ENCODE assay signal across 8 mouse cellular contexts in genomic region chr11:50227226-50227625, GRCm38 (mm10). TPM values are rescaled to one million over a fixed set of nuclear protein-coding genes. Genes with fewer than 3 reads are reported as not detected.
DNase-seq lines count a peak whose midpoint lies in the region; ATAC-seq lines count a peak whose summit lies in the region.

No protein-coding gene starts in this region.

- H3K9ac ChIP-seq in lung, embryonic 16.5 days (ENCODE audit: low read length) = peak overlapping the region; percentile 13; the same call in 1 of the 2 replicates
- H3K9ac ChIP-seq in stomach, embryonic 14.5 days (replicated peaks; ENCODE audit: low read depth, low read length) = no peak overlapping the region

- peak; percentile 27 for DNase-seq in adrenal gland, postnatal 10 days
- no peak for DNase-seq in adrenal gland, postnatal 25 days
- no peak for DNase-seq in lung, postnatal 14 days
- peak; percentile 56 for DNase-seq in kidney, postnatal 10 days
- no peak for DNase-seq in layer of hippocampus, postnatal 25 days (ENCODE audit: extremely low spot score in 1 of 2, low spot score in 1 of 2)
- DNase-seq in layer of hippocampus, adult 11-12 months (ENCODE audit: low spot score) = no peak

- H3K9me3 ChIP-seq in lung, embryonic 16.5 days (ENCODE audit: control insufficient read depth, low read length) = no peaks in the 10 kb centered on the region
- no peaks in the 10 kb centered on the region for H3K9me3 ChIP-seq in stomach, embryonic 14.5 days (ENCODE audit: control insufficient read depth, low read depth, low read length)

- H3K36me3 ChIP-seq in lung, embryonic 16.5 days (ENCODE audit: control insufficient read depth, insufficient read depth, low read length) = peaks cover 6% of the 10 kb centered on the region; the same call in 1 of the 2 replicates
- peaks cover 2% of the 10 kb centered on the region; the same call in 1 of the 2 replicates for H3K36me3 ChIP-seq in stomach, embryonic 14.5 days (ENCODE audit: control insufficient read depth, insufficient read depth, low read length)

- H3K4me3 ChIP-seq in lung, embryonic 16.5 days (ENCODE audit: low read length) = peak overlapping the region; percentile 85; the same call in 1 of the 2 replicates
- H3K4me3 ChIP-seq in stomach, embryonic 14.5 days (ENCODE audit: low read depth, low read length) = no peak overlapping the region

- 60% methylated on average over 3 of the region's 3 CpGs for WGBS in lung, embryonic 16.5 days
- WGBS in stomach, embryonic 14.5 days = 78% methylated on average over 3 of the region's 3 CpGs

- H3K27ac ChIP-seq in lung, embryonic 16.5 days (ENCODE audit: low read length) = peak overlapping the region; percentile 82
- H3K27ac ChIP-seq in stomach, embryonic 14.5 days (ENCODE audit: low read length) = no peak overlapping the region

- no peaks in the 10 kb centered on the region for H3K27me3 ChIP-seq in lung, embryonic 16.5 days (ENCODE audit: control insufficient read depth, insufficient read depth, low read depth, low read length)
- no peaks in the 10 kb centered on the region for H3K27me3 ChIP-seq in stomach, embryonic 14.5 days (ENCODE audit: control insufficient read depth, insufficient read depth, low read length)

- peak overlapping the region; percentile 69 for H3K4me2 ChIP-seq in lung, embryonic 16.5 days (ENCODE audit: low read depth, low read length)
- peak overlapping the region; percentile 97; the same call in 1 of the 2 replicates for H3K4me2 ChIP-seq in stomach, embryonic 14.5 days (replicated peaks; ENCODE audit: low read depth, low read length)

- peaks cover 34% of the 10 kb centered on the region for H3K4me1 ChIP-seq in lung, embryonic 16.5 days (replicated peaks; ENCODE audit: control insufficient read depth, insufficient read depth, low read length)
- H3K4me1 ChIP-seq in stomach, embryonic 14.5 days (ENCODE audit: control insufficient read depth, insufficient read depth, low read length) = peaks cover 25% of the 10 kb centered on the region

- no peak for ATAC-seq in lung, embryonic 16.5 days (ENCODE audit: low read depth)
- ATAC-seq in stomach, embryonic 14.5 days (ENCODE audit: insufficient number of reproducible peaks, insufficient read depth, low FRiP score, low read depth) = no peak

RNA-seq across cellular contexts. Expression of gene Ltc4s, which starts 11.2 kb away (rescaled TPM):
- total RNA-seq in adrenal gland, postnatal 10 days (2021) = 10 to 100 TPM; 10.1 to 12.6 TPM
- 6.2 and 7.5 TPM in 2 replicates for total RNA-seq in adrenal gland, postnatal 25 days (2021)
- polyA plus RNA-seq in lung, embryonic 16.5 days (2015; fragmentation: Nextera tagmentation; extraction: Ambion mirVana) = 2.7 and 3.6 TPM in 2 replicates
- polyA plus RNA-seq in stomach, embryonic 14.5 days (2014; fragmentation: Nextera tagmentation; extraction: Ambion mirVana) = 3.9 and 4.6 TPM in 2 replicates
- total RNA-seq in layer of hippocampus, postnatal 25 days (2021) = 10 to 100 TPM in 1 of 2 experiments, 1 to 10 TPM in 1; 8.8 to 11.2 TPM

RNA-seq across cellular contexts. Expression of gene Mgat4b, which starts 16.5 kb away (rescaled TPM):
- 100 to 1,000 TPM; 118 to 141 TPM for total RNA-seq in adrenal gland, postnatal 10 days (2021)
- total RNA-seq in adrenal gland, postnatal 25 days (2021) = 138 and 161 TPM in 2 replicates
- polyA plus RNA-seq in lung, embryonic 16.5 days (2015; fragmentation: Nextera tagmentation; extraction: Ambion mirVana) = 5.8 and 7.3 TPM in 2 replicates
- 9.6 and 12.7 TPM in 2 replicates for polyA plus RNA-seq in stomach, embryonic 14.5 days (2014; fragmentation: Nextera tagmentation; extraction: Ambion mirVana)
- 100 to 1,000 TPM; 108 to 113 TPM for total RNA-seq in layer of hippocampus, postnatal 25 days (2021)

RNA-seq across cellular contexts. Expression of gene Sqstm1, which starts 16.6 kb away (rescaled TPM):
- total RNA-seq in adrenal gland, postnatal 10 days (2021) = 100 to 1,000 TPM; 321 to 332 TPM
- 784 and 1,020 TPM in 2 replicates for total RNA-seq in adrenal gland, postnatal 25 days (2021)
- polyA plus RNA-seq in lung, embryonic 16.5 days (2015; fragmentation: Nextera tagmentation; extraction: Ambion mirVana) = 257 and 295 TPM in 2 replicates
- polyA plus RNA-seq in stomach, embryonic 14.5 days (2014; fragmentation: Nextera tagmentation; extraction: Ambion mirVana) = 173 and 188 TPM in 2 replicates
- 100 to 1,000 TPM; 421 to 453 TPM for total RNA-seq in layer of hippocampus, postnatal 25 days (2021)

RNA-seq across cellular contexts. Expression of gene Mrnip, which starts 53.0 kb away (rescaled TPM):
- 10 to 100 TPM; 12.1 to 17.9 TPM for total RNA-seq in adrenal gland, postnatal 10 days (2021)
- total RNA-seq in adrenal gland, postnatal 25 days (2021) = 10.5 and 15.0 TPM in 2 replicates
- polyA plus RNA-seq in lung, embryonic 16.5 days (2015; fragmentation: Nextera tagmentation; extraction: Ambion mirVana) = 16.1 and 19.5 TPM in 2 replicates
- 15.5 and 17.3 TPM in 2 replicates for polyA plus RNA-seq in stomach, embryonic 14.5 days (2014; fragmentation: Nextera tagmentation; extraction: Ambion mirVana)
- total RNA-seq in layer of hippocampus, postnatal 25 days (2021) = 10 to 100 TPM; 15.1 to 16.2 TPM

Comparison
In these comparisons a context has a peak if more than half of its experiments do, and no peak if none do; other contexts are left out.
1. DNase-seq: peak in adrenal gland, postnatal 10 days (single experiment) and kidney, postnatal 10 days (single experiment); none in adrenal gland, postnatal 25 days (single experiment), lung, postnatal 14 days (single experiment), layer of hippocampus, postnatal 25 days (0 of 2) and layer of hippocampus, adult 11-12 months (single experiment).